Mouse (Mus musculus): Measurements from ENCODE around the gene Adrb1. TPM values are rescaled to one million over a fixed set of nuclear protein-coding genes. Genes with fewer than 3 reads are reported as not detected.
A peak's percentile ranks its signal among the peaks of the same experiment; 100 is the strongest.

Adrb1 gene
- polyA plus RNA-seq, 1 experiment from 2014 or later: 1.0 TPM

GRCm38 (mm10) chr19:56705026-56705675 lies 16.8 kb upstream of the Adrb1 start:
- Histone ChIP-seq H3K4me3 (replicated peaks) (no peak overlapping the region), H3K27ac (replicated peaks) (no peak overlapping the region), H3K4me2 (no peak overlapping the region), H3K9me3 (replicated peaks) (no peaks in the 10 kb centered on the region), H3K9ac (replicated peaks) (no peak overlapping the region), H3K36me3 (no peaks in the 10 kb centered on the region), H3K4me1 (0 out of 2 replicates have a peak, but pooled peaks cover 8% of the 10 kb centered on the region), H3K27me3 (replicated peaks) (no peaks in the 10 kb centered on the region)
- no peak for ATAC-seq (ENCODE audit: low FRiP score)
- 37% methylated on average over 8 of the region's 8 CpGs for WGBS

GRCm38 (mm10) chr19:56708794-56709193 lies 13.2 kb upstream of the Adrb1 start:
- Histone ChIP-seq H3K27me3 (replicated peaks) (no peaks in the 10 kb centered on the region), H3K9me3 (replicated peaks) (no peaks in the 10 kb centered on the region), H3K4me2 (no peak overlapping the region), H3K27ac (replicated peaks) (no peak overlapping the region), H3K36me3 (no peaks in the 10 kb centered on the region), H3K4me1 (no peaks in the 10 kb centered on the region), H3K9ac (replicated peaks) (no peak overlapping the region), H3K4me3 (replicated peaks) (no peak overlapping the region)
- no peak for ATAC-seq (ENCODE audit: low FRiP score)
- 75% methylated on average over 2 of the region's 2 CpGs for WGBS

GRCm38 (mm10) chr19:56710131-56710905 lies 11.7 kb upstream of the Adrb1 start:
- H3K4me2 ChIP-seq: no peak overlapping the region
- no peaks in the 10 kb centered on the region for H3K27me3 ChIP-seq (replicated peaks)
- no peaks in the 10 kb centered on the region for H3K36me3 ChIP-seq
- H3K9ac ChIP-seq (replicated peaks): no peak overlapping the region
- H3K4me3 ChIP-seq (replicated peaks): no peak overlapping the region
- WGBS: 83% methylated on average over 17 of the region's 17 CpGs
- no peaks in the 10 kb centered on the region for H3K9me3 ChIP-seq (replicated peaks)
- no peak for ATAC-seq (ENCODE audit: low FRiP score)
- H3K4me1 ChIP-seq: no peaks in the 10 kb centered on the region
- no peak overlapping the region for H3K27ac ChIP-seq (replicated peaks)

GRCm38 (mm10) chr19:56713613-56714012 lies 8.4 kb upstream of the Adrb1 start:
- no peak for ATAC-seq (ENCODE audit: low FRiP score)
- 79% methylated on average over 5 of the region's 5 CpGs for WGBS
- Histone ChIP-seq H3K27ac (replicated peaks) (no peak overlapping the region), H3K9ac (replicated peaks) (no peak overlapping the region), H3K4me3 (replicated peaks) (no peak overlapping the region), H3K9me3 (replicated peaks) (no peaks in the 10 kb centered on the region), H3K4me2 (no peak overlapping the region), H3K27me3 (replicated peaks) (0 out of 2 replicates have a peak, but pooled peaks cover 3% of the 10 kb centered on the region), H3K36me3 (no peaks in the 10 kb centered on the region), H3K4me1 (no peaks in the 10 kb centered on the region)

GRCm38 (mm10) chr19:56714661-56715170 lies 7.3 kb upstream of the Adrb1 start:
- Histone ChIP-seq H3K36me3 (no peaks in the 10 kb centered on the region), H3K4me1 (no peaks in the 10 kb centered on the region), H3K27ac (replicated peaks) (no peak overlapping the region), H3K9me3 (replicated peaks) (no peaks in the 10 kb centered on the region), H3K4me3 (replicated peaks) (no peak overlapping the region), H3K9ac (replicated peaks) (no peak overlapping the region), H3K27me3 (replicated peaks) (peaks cover 10% of the 10 kb centered on the region; the same call in 1 of the 2 replicates), H3K4me2 (no peak overlapping the region)
- 49% methylated on average over 4 of the region's 4 CpGs for WGBS
- no peak for ATAC-seq (ENCODE audit: low FRiP score)

GRCm38 (mm10) chr19:56718046-56718445 lies 4.0 kb upstream of the Adrb1 start:
- ATAC-seq (ENCODE audit: low FRiP score): no peak
- Histone ChIP-seq H3K27me3 (replicated peaks) (peaks cover 39% of the 10 kb centered on the region), H3K27ac (replicated peaks) (no peak overlapping the region), H3K4me1 (peaks cover 24% of the 10 kb centered on the region), H3K9me3 (replicated peaks) (no peaks in the 10 kb centered on the region), H3K4me2 (no peak overlapping the region), H3K36me3 (no peaks in the 10 kb centered on the region), H3K9ac (replicated peaks) (no peak overlapping the region), H3K4me3 (replicated peaks) (no peak overlapping the region)
- WGBS: 82% methylated on average over 8 of the region's 8 CpGs

GRCm38 (mm10) chr19:56720882-56721281 lies 1.1 kb upstream of the Adrb1 start:
- H3K4me2 ChIP-seq: peak overlapping the region; percentile 96
- H3K4me3 ChIP-seq (replicated peaks): peak overlapping the region; percentile 55
- H3K36me3 ChIP-seq: no peaks in the 10 kb centered on the region
- peaks cover 38% of the 10 kb centered on the region for H3K4me1 ChIP-seq
- no peak overlapping the region for H3K9ac ChIP-seq (replicated peaks)
- H3K9me3 ChIP-seq (replicated peaks): no peaks in the 10 kb centered on the region
- peaks cover 62% of the 10 kb centered on the region for H3K27me3 ChIP-seq (replicated peaks)
- 30% methylated on average over 13 of the region's 13 CpGs for WGBS
- no peak overlapping the region for H3K27ac ChIP-seq (replicated peaks)
- ATAC-seq (ENCODE audit: low FRiP score): no peak

GRCm38 (mm10) chr19:56722291-56722707 lies 300 bp downstream of the Adrb1 start:
- Histone ChIP-seq H3K9ac (replicated peaks) (peak overlapping the region; percentile 55), H3K27ac (replicated peaks) (0 out of 2 replicates have a peak overlapping the region, but pooled peaks have one; percentile 34)

GRCm38 (mm10) chr19:56722711-56723330 lies 822 bp downstream of the Adrb1 start:
- no peaks in the 10 kb centered on the region for H3K36me3 ChIP-seq
- peak overlapping the region; percentile 96 for H3K4me2 ChIP-seq
- H3K9me3 ChIP-seq (replicated peaks): no peaks in the 10 kb centered on the region
- ATAC-seq (ENCODE audit: low FRiP score): peak; percentile 33
- whole genome bisulfite sequencing: 2% methylated on average over 69 of the region's 69 CpGs
- H3K4me3 ChIP-seq (replicated peaks): peak overlapping the region; percentile 55
- H3K4me1 ChIP-seq: peaks cover 48% of the 10 kb centered on the region
- peak overlapping the region; percentile 55 for H3K9ac ChIP-seq (replicated peaks)
- peaks cover 66% of the 10 kb centered on the region for H3K27me3 ChIP-seq (replicated peaks)
- no peak overlapping the region for H3K27ac ChIP-seq (replicated peaks)

More at GRCm38 (mm10) chr19:56722291-56722707, 300 bp downstream of the Adrb1 start:
- Histone ChIP-seq H3K36me3 (no peaks in the 10 kb centered on the region), H3K9me3 (replicated peaks) (no peaks in the 10 kb centered on the region), H3K27me3 (replicated peaks) (peaks cover 66% of the 10 kb centered on the region), H3K4me1 (peaks cover 44% of the 10 kb centered on the region), H3K4me2 (peak overlapping the region; percentile 96), H3K4me3 (replicated peaks) (peak overlapping the region; percentile 55)
- WGBS: 2% methylated on average over 47 of the region's 48 CpGs
- peak; percentile 43 for ATAC-seq (ENCODE audit: low FRiP score)

GRCm38 (mm10) chr19:56723331-56724125 lies 1.5 kb downstream of the Adrb1 start:
- Histone ChIP-seq H3K4me1 (peaks cover 54% of the 10 kb centered on the region), H3K9ac (replicated peaks) (peak overlapping the region; percentile 5), H3K27ac (replicated peaks) (no peak overlapping the region), H3K27me3 (replicated peaks) (peaks cover 63% of the 10 kb centered on the region), H3K9me3 (replicated peaks) (no peaks in the 10 kb centered on the region), H3K36me3 (no peaks in the 10 kb centered on the region), H3K4me3 (replicated peaks) (peak overlapping the region; percentile 55), H3K4me2 (peak overlapping the region; percentile 96)
- ATAC-seq (ENCODE audit: low FRiP score): no peak
- under 1% methylated on average over 71 of the region's 71 CpGs for WGBS

GRCm38 (mm10) chr19:56724126-56724597 lies 2.2 kb downstream of the Adrb1 start:
- no peak for ATAC-seq (ENCODE audit: low FRiP score)
- peaks cover 54% of the 10 kb centered on the region for H3K4me1 ChIP-seq
- H3K9ac ChIP-seq (replicated peaks): no peak overlapping the region
- peak overlapping the region; percentile 55 for H3K4me3 ChIP-seq (replicated peaks)
- H3K4me2 ChIP-seq: peak overlapping the region; percentile 96
- 6% methylated on average over 13 of the region's 13 CpGs for WGBS
- H3K27ac ChIP-seq (replicated peaks): no peak overlapping the region
- H3K27me3 ChIP-seq (replicated peaks): peaks cover 59% of the 10 kb centered on the region
- no peaks in the 10 kb centered on the region for H3K36me3 ChIP-seq
- no peaks in the 10 kb centered on the region for H3K9me3 ChIP-seq (replicated peaks)
